Mouse (Mus musculus): ENCODE data around the gene Fat2.

DNA sequence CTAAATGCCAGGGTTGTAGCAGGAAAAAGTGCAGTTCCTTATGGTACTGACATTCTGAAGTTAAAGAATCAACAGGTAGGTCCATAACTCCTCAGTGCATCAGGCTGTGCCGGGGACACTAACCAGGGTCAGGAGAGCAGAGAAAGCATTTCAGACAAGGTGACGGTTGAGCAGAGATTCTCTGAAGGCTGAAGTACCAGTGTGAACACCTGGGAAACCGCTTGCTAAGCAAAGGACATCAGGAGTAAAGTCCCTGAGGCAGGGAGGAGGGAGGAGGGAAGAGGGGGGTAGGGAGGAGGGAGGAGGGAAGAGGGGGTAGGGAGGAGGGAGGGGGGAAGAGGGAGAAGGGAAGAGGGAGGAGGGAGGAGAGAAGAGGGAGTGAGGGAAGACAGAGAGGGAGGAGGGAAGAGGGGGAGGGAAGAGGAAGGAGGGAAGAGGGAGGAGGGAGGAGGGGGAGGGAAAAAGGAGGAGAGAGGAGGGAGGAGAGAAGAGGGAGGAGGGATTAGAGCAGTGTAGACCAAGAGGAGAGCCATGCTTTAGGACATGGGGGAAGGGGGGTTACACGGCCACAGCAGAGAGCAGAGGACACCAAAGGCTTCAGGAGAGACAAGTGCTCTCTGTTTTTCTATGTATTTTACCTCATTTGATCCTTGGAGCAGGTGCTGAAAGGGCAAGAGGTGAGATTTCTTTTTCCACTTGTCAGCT, 32.2 kb upstream of the Fat2 start:
- TF ChIP-seq CTCF (IDR thresholded peaks at IDR 0.05; ENCODE audit: extremely low read depth, insufficient read depth, insufficient read length, insufficient replicate concordance) (no peak), POLR2A (IDR thresholded peaks at IDR 0.05; ENCODE audit: low read depth, low read length) (no peak)

Data from spleen, adult 2 months (tissue).